Mouse (Mus musculus): Measurements from ENCODE around the gene Washc1.

- TF ChIP-seq CTCF (IDR thresholded peaks at IDR 0.05; ENCODE audit: low read depth): no peak
- TF ChIP-seq EP300 (IDR thresholded peaks at IDR 0.05; ENCODE audit: low read depth): no peak
These were observed 26.9 kb upstream of the Washc1 start for GRCm38 (mm10) chr17:66084486-66084885.
